Mouse (Mus musculus) liver, embryonic 18 days (tissue): ENCODE results near the gene Pdzd2. TPM values are rescaled to one million over a fixed set of nuclear protein-coding genes. Genes with fewer than 3 reads are reported as not detected.

ENCODE experiments used
- polyA plus RNA-seq: library from polyadenylated mRNA; depleted of rRNA; stranded (reverse); fragments of >200 nt; gene quantifications from 2 replicates; pipeline ENCODE4 v1.2.3, GENCODE M21; 2012; rRNA removed

The Pdzd2 gene
- 0.23 and 0.30 TPM in 2 replicates for polyA plus RNA-seq

GRCm38 (mm10) chr15:12739277-12740247 lies at the start of gene Pdzd2:
Pdzd2 (minus strand) TSS chr15:12739924.

DNA sequence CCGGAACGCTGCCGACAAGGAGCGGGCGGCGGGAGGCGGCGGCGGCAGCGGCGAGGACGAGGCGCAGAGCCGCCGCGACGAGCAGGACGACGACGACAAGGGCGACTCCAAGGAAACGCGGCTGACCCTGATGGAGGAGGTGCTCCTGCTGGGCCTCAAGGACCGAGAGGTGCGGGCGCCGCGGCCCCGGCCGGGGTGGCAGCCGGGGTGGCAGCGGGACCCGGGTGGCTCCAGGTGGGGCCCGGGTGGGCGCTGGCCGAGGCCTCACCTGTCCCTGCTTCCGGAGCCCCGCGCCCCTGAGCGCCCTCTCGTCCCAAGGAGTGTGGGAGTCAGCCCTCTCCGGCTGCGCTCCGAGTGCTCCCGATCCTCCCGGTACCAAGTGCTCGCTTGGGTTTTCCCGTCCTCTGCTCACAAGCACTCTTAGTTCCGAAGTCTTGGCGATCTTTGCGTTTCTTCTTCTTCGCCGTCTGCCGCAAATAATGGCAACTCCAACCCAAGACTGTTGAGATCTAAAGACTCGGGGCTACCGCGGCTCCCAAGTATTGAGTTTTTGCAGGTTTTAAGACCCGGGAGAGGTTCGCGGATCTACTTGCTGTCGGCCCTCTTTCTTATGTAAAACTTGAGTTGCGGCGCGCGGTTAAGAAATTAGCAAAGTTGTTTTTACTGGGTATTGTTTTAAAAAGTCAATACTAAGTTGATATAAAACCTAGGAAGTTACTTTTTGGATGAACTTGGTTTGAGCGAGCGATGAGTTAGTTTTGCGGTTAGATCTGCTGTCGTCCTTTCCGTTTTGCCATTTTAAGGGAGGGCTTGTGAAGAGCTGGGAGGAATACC lies 417.7 kb downstream of the Pdzd2 start, which contains the start of gene 1810049J17Rik:
TSS of gene 1810049J17Rik (minus strand) at position 112 of the 834 bp plus-strand sequence.

GRCm38 (mm10) chr15:12321091-12321787 lies 418.5 kb downstream of the Pdzd2 start, which contains the start of gene Golph3:
Golph3 (plus strand) TSS chr15:12321450.

Other genes with a start within 250 kb of the Pdzd2 start
- 13.4 and 15.8 TPM in 2 replicates for gene 6030458C11Rik, start 84.7 kb upstream of the Pdzd2 start, polyA plus RNA-seq
- 4.0 and 4.9 TPM in 2 replicates for gene Drosha, start 84.9 kb upstream of the Pdzd2 start, polyA plus RNA-seq